Mouse (Mus musculus): ENCODE measurements around the gene Myt1l.
A peak's percentile ranks its signal among the peaks of the same experiment; 100 is the strongest.

The Myt1l gene

GRCm38 (mm10) chr12:29712795-29713721, 184.9 kb downstream of the Myt1l start:
- peak; percentile 51; the same call in 1 of the 2 replicates for ATAC-seq (ENCODE audit: low TSS enrichment)

GRCm38 (mm10) chr12:29723722-29724338, 195.6 kb downstream of the Myt1l start:
- peak; percentile 92 for ATAC-seq (ENCODE audit: low TSS enrichment)

- ATAC-seq (ENCODE audit: low TSS enrichment): no peak
Measured at GRCm38 (mm10) chr12:29728294-29728693, 200.1 kb downstream of the Myt1l start.

GRCm38 (mm10) chr12:29740346-29741025, 212.3 kb downstream of the Myt1l start:
- ATAC-seq (ENCODE audit: low TSS enrichment): peak; percentile 76

DNA sequence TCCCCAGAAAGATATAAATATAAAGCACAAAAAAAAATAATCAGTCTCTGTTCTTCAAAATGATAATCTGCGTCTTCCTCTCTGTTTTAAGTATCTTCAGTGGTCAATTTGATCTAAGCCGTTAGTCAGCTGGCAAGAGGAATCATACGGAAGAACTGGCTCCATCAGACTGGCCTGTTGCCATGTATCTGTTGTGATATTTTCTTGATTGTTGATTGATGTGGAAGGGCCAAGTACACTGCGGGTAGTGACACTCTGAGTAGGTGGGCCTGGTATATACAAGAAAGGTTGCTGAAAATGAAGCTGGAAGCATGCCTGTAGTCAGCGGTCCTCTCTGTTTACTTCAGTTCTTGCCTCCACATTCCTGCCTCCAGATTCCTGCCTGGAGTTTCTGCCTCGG, 213.0 kb downstream of the Myt1l start:
- ATAC-seq (ENCODE audit: low TSS enrichment): no peak

DNA sequence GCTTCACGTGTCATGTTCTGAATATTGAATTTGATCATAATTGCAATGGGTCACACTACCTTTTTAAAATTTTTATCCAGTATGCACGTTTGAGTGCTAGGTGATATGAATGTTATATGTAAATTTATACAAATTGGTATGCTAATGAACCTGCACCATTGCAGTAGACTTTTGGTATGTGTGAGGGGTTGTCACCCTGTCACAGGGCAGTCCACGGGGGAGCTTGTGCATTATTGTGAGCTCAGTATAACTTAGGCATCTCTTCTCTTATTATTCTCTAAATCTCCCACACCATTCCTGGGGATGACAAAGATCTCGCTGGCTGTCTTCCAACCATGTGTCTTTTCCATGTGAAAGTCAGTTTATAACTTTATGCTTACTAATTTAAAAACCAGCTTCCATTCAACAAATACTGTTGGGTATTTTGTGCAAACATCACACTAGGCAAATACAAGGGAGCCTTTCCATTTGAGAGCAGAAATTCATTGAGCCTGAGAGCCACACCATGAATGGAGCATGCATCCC, 222.5 kb downstream of the Myt1l start:
- no peak for ATAC-seq (ENCODE audit: low TSS enrichment)

- ATAC-seq (ENCODE audit: low TSS enrichment): peak; percentile 62
Measured at GRCm38 (mm10) chr12:29755086-29755871, 227.1 kb downstream of the Myt1l start.

- ATAC-seq (ENCODE audit: low TSS enrichment): peak; percentile 47
Measured at GRCm38 (mm10) chr12:29755872-29756265, 227.7 kb downstream of the Myt1l start.

- ATAC-seq (ENCODE audit: low TSS enrichment): peak; percentile 31; the same call in 1 of the 2 replicates
Measured at GRCm38 (mm10) chr12:29760611-29761010, 232.4 kb downstream of the Myt1l start.

GRCm38 (mm10) chr12:29766158-29766557, 238.0 kb downstream of the Myt1l start:
- peak; percentile 78 for ATAC-seq (ENCODE audit: low TSS enrichment)

- ATAC-seq (ENCODE audit: low TSS enrichment): no peak
Measured at GRCm38 (mm10) chr12:29771791-29772190, 243.6 kb downstream of the Myt1l start.

GRCm38 (mm10) chr12:29772401-29772800, 244.2 kb downstream of the Myt1l start:
- 0 out of 2 replicates have a peak, but pooled peaks have one; percentile 29 for ATAC-seq (ENCODE audit: low TSS enrichment)

DNA sequence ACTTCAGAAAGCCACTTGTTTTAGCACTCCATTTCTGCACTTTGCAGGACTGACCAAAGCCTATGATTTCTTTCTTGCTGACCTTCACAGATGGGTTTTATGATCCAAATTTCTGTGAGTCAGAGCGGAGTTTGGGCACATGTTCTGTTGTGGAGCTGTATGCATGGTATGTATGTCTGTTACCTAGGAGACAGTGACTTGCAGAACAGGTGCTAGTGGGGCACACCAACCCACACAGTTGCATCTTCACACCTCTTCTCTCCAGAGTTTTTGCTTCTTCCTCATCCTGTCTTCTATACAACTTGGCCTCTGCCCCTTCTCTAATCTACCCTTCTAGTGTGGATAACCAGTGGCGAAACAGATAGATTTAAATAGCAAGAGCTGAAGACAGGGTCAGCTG, 250.7 kb downstream of the Myt1l start:
- ATAC-seq (ENCODE audit: low TSS enrichment): peak; percentile 78

GRCm38 (mm10) chr12:29789319-29790050, 261.3 kb downstream of the Myt1l start:
- peak; percentile 86 for ATAC-seq (ENCODE audit: low TSS enrichment)

GRCm38 (mm10) chr12:29790051-29790386, 261.8 kb downstream of the Myt1l start:
- no peak for ATAC-seq (ENCODE audit: low TSS enrichment)

- ATAC-seq (ENCODE audit: low TSS enrichment): no peak
Measured at GRCm38 (mm10) chr12:29792998-29793397, 264.8 kb downstream of the Myt1l start.

DNA sequence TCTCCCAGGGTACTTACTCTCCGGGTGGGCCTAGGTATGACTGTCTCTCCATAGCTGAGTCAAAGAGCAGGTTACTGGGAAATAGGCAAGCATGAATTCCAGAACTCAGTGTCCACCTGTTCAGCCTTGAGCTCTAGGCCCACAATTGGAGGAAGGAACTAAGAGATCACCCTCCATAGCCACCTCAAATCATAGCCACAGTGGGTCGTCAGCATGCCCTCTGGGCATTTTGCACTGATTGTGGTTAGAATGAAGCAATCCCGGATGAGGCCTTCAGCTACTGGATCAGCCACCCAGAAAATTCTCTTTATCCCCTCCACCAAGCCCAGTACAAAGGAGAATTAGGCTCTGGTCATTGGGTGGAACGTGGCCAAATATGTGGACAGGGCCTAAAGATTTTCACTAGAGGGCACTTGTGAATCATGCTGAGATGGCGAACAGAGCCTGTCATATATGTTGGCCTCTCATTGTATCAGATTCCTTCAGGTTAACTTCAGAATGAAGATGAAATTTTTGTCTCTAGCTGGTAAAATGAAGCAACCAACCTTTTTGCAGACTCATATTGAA, 267.0 kb downstream of the Myt1l start:
- ATAC-seq (ENCODE audit: low TSS enrichment): no peak

GRCm38 (mm10) chr12:29798595-29799391, 270.6 kb downstream of the Myt1l start:
- ATAC-seq (ENCODE audit: low TSS enrichment): no peak

GRCm38 (mm10) chr12:29806415-29806814, 278.2 kb downstream of the Myt1l start:
- no peak for ATAC-seq (ENCODE audit: low TSS enrichment)
